Mouse (Mus musculus) liver, embryonic 15.5 days (tissue): ENCODE data around the gene Tmem9b. TPM values are rescaled to one million over a fixed set of nuclear protein-coding genes. Genes with fewer than 3 reads are reported as not detected.
A peak's percentile ranks its signal among the peaks of the same experiment; 100 is the strongest.

ENCODE experiments used
- ATAC-seq: fragments of 200-750 bp; cut with Nextera tagmentation; 2 replicates; pipeline ENCODE4 v1.8.0; 2017; ENCODE audit warnings: moderate number of reproducible peaks, mild to moderate bottlenecking, moderate library complexity; ENCODE audit not compliant: insufficient read depth
- H3K27ac ChIP-seq: fragments of 300-500 bp; sonication (generic); replicated peaks from 2 replicates; pipeline ENCODE4 v1.5.1; 2015; ENCODE audit warnings: mild to moderate bottlenecking, inconsistent platforms
- H3K27me3 ChIP-seq: fragments of 300-500 bp; sonication (generic); 2 replicates; pipeline ENCODE4 v1.6.1; 2015; ENCODE audit warnings: mild to moderate bottlenecking, inconsistent platforms
- H3K36me3 ChIP-seq: fragments of 300-500 bp; sonication (generic); replicated peaks from 2 replicates; pipeline ENCODE4 v1.6.1; 2015; ENCODE audit warnings: moderate library complexity, mild to moderate bottlenecking, inconsistent platforms
- H3K4me1 ChIP-seq: fragments of 300-500 bp; sonication (generic); replicated peaks from 2 replicates; pipeline ENCODE4 v1.6.1; 2015; ENCODE audit warnings: inconsistent platforms
- H3K4me2 ChIP-seq: fragments of 300-500 bp; sonication (generic); 2 replicates; pipeline ENCODE4 v1.6.1; 2015; ENCODE audit warnings: moderate library complexity, mild to moderate bottlenecking, inconsistent platforms
- H3K4me3 ChIP-seq: fragments of 300-500 bp; sonication (generic); replicated peaks from 2 replicates; pipeline ENCODE4 v1.5.1; 2015; ENCODE audit warnings: mild to moderate bottlenecking, inconsistent platforms
- H3K9ac ChIP-seq: fragments of 300-500 bp; sonication (generic); 2 replicates; pipeline ENCODE4 v1.6.1; 2015; ENCODE audit warnings: moderate library complexity, mild to moderate bottlenecking, inconsistent platforms
- H3K9me3 ChIP-seq: fragments of 300-500 bp; sonication (generic); replicated peaks from 2 replicates; pipeline ENCODE4 v1.6.1; 2016; ENCODE audit warnings: inconsistent platforms
- WGBS: fragments of 180-500 bp; shearing (Covaris S2); methylation state at CpG from one replicate; pipeline ENCODE4 v1.1.7; 2015; ENCODE audit warnings: mixed read lengths; ENCODE audit not compliant: insufficient replicate concordance; 5-methylcytosine and 5-hydroxymethylcytosine counted together
- polyA plus RNA-seq: library from polyadenylated mRNA; unstranded; fragments of >200 nt; fragmentation: Nextera tagmentation; extraction: Ambion mirVana; gene quantifications from 2 replicates; pipeline ENCODE4 v1.2.1, GENCODE M21; 2015

The Tmem9b gene
- polyA plus RNA-seq, 1 experiment from 2014 or later = 30.5 TPM

- WGBS = 28% methylated on average over 4 of the region's 4 CpGs
- Histone ChIP-seq H3K4me2 (no peak overlapping the region), H3K27me3 (peaks cover 8% of the 10 kb centered on the region), H3K4me1 (peaks cover 38% of the 10 kb centered on the region), H3K36me3 (peaks cover 49% of the 10 kb centered on the region), H3K27ac (no peak overlapping the region), H3K9ac (no peak overlapping the region), H3K4me3 (no peak overlapping the region), H3K9me3 (no peaks in the 10 kb centered on the region)
- ATAC-seq = no peak
These were observed 45.5 kb downstream of the Tmem9b start for GRCm38 (mm10) chr7:109707023-109707785.

- Histone ChIP-seq H3K4me2 (peak overlapping the region; percentile 90), H3K9me3 (no peaks in the 10 kb centered on the region), H3K9ac (peak overlapping the region; percentile 76), H3K27me3 (peaks cover 8% of the 10 kb centered on the region), H3K36me3 (peaks cover 22% of the 10 kb centered on the region), H3K4me1 (peaks cover 38% of the 10 kb centered on the region), H3K4me3 (peak overlapping the region; percentile 68), H3K27ac (no peak overlapping the region)
- WGBS = 35% methylated on average over 3 of the region's 3 CpGs
- no peak for ATAC-seq
These were observed 48.2 kb downstream of the Tmem9b start for GRCm38 (mm10) chr7:109704461-109704860.

- H3K27ac ChIP-seq = peak overlapping the region; percentile 71
- peak; percentile 55 for ATAC-seq
- H3K9ac ChIP-seq = peak overlapping the region; percentile 76
- H3K27me3 ChIP-seq = peaks cover 8% of the 10 kb centered on the region
- peak overlapping the region; percentile 90 for H3K4me2 ChIP-seq
- no peaks in the 10 kb centered on the region for H3K9me3 ChIP-seq
- H3K4me1 ChIP-seq = peaks cover 38% of the 10 kb centered on the region
- peak overlapping the region; percentile 68 for H3K4me3 ChIP-seq
- H3K36me3 ChIP-seq = peaks cover 18% of the 10 kb centered on the region
- 2% methylated on average over 17 of the region's 17 CpGs for WGBS
These were observed 48.7 kb downstream of the Tmem9b start for GRCm38 (mm10) chr7:109704016-109704377.

GRCm38 (mm10) chr7:109703190-109704015 is 49.3 kb downstream of the Tmem9b start, which contains the start of the genes St5 and Akip1:
Gene St5, minus strand, starts transcription at chr7:109703605.
Gene Akip1, plus strand, starts transcription at chr7:109703690.
- H3K27ac ChIP-seq = peak within 1 kb of the TSS; percentile 71
- H3K4me1 ChIP-seq = peaks cover 38% of the 10 kb centered on the region
- H3K4me2 ChIP-seq = peak within 1 kb of the TSS; percentile 90
- ATAC-seq = peak; percentile 90
- H3K4me3 ChIP-seq = peak within 1 kb of the TSS; percentile 68
- peaks cover 8% of the 10 kb centered on the region for H3K27me3 ChIP-seq
- H3K36me3 ChIP-seq = peaks cover 12% of the 10 kb centered on the region
- under 1% methylated on average over 61 of the region's 61 CpGs for WGBS
- H3K9me3 ChIP-seq = no peaks in the 10 kb centered on the region
- peak within 1 kb of the TSS; percentile 76 for H3K9ac ChIP-seq

GRCm38 (mm10) chr7:109702721-109703120 is 50.0 kb downstream of the Tmem9b start:
- H3K27me3 ChIP-seq = peaks cover 8% of the 10 kb centered on the region
- no peak for ATAC-seq
- H3K4me3 ChIP-seq = no peak overlapping the region
- H3K9me3 ChIP-seq = no peaks in the 10 kb centered on the region
- peak overlapping the region; percentile 90 for H3K4me2 ChIP-seq
- no peak overlapping the region for H3K9ac ChIP-seq
- peaks cover 36% of the 10 kb centered on the region for H3K4me1 ChIP-seq
- H3K36me3 ChIP-seq = peaks cover 5% of the 10 kb centered on the region; the same call in 1 of the 2 replicates
- no peak overlapping the region for H3K27ac ChIP-seq
- WGBS = 60% methylated on average over 4 of the region's 4 CpGs

- H3K4me2 ChIP-seq = no peak overlapping the region
- peaks cover 8% of the 10 kb centered on the region for H3K27me3 ChIP-seq
- H3K9me3 ChIP-seq = no peaks in the 10 kb centered on the region
- H3K9ac ChIP-seq = no peak overlapping the region
- no peak overlapping the region for H3K4me3 ChIP-seq
- no peaks in the 10 kb centered on the region for H3K36me3 ChIP-seq
- peaks cover 24% of the 10 kb centered on the region for H3K4me1 ChIP-seq
- H3K27ac ChIP-seq = no peak overlapping the region
- ATAC-seq = no peak
These were observed 52.5 kb downstream of the Tmem9b start for GRCm38 (mm10) chr7:109700213-109700612.

- 88% methylated on average over 10 of the region's 10 CpGs for WGBS
- H3K27ac ChIP-seq = no peak overlapping the region
- 0 out of 2 replicates have a peak, but pooled peaks cover 4% of the 10 kb centered on the region for H3K27me3 ChIP-seq
- H3K4me3 ChIP-seq = no peak overlapping the region
- no peaks in the 10 kb centered on the region; the same call in 1 of the 2 replicates for H3K4me1 ChIP-seq
- H3K4me2 ChIP-seq = no peak overlapping the region
- H3K36me3 ChIP-seq = no peaks in the 10 kb centered on the region
- ATAC-seq = no peak
- no peak overlapping the region for H3K9ac ChIP-seq
- no peaks in the 10 kb centered on the region for H3K9me3 ChIP-seq
These were observed 57.3 kb downstream of the Tmem9b start for GRCm38 (mm10) chr7:109695339-109695726.

- H3K4me1 ChIP-seq = no peaks in the 10 kb centered on the region; the same call in 1 of the 2 replicates
- no peak overlapping the region for H3K9ac ChIP-seq
- H3K27me3 ChIP-seq = 0 out of 2 replicates have a peak, but pooled peaks cover 4% of the 10 kb centered on the region
- no peak overlapping the region for H3K4me3 ChIP-seq
- no peak for ATAC-seq
- no peaks in the 10 kb centered on the region for H3K9me3 ChIP-seq
- no peak overlapping the region for H3K4me2 ChIP-seq
- no peaks in the 10 kb centered on the region for H3K36me3 ChIP-seq
- no peak overlapping the region for H3K27ac ChIP-seq
- 65% methylated on average over 13 of the region's 13 CpGs for WGBS
These were observed 57.9 kb downstream of the Tmem9b start for GRCm38 (mm10) chr7:109694576-109695338.

GRCm38 (mm10) chr7:109690961-109691360 is 61.7 kb downstream of the Tmem9b start:
- no peak overlapping the region for H3K27ac ChIP-seq
- no peak overlapping the region for H3K9ac ChIP-seq
- 0 out of 2 replicates have a peak, but pooled peaks cover 4% of the 10 kb centered on the region for H3K27me3 ChIP-seq
- H3K36me3 ChIP-seq = no peaks in the 10 kb centered on the region
- WGBS = 62% methylated on average over 5 of the region's 5 CpGs
- ATAC-seq = no peak
- no peak overlapping the region for H3K4me2 ChIP-seq
- no peaks in the 10 kb centered on the region; the same call in 1 of the 2 replicates for H3K4me1 ChIP-seq
- no peaks in the 10 kb centered on the region for H3K9me3 ChIP-seq
- no peak overlapping the region for H3K4me3 ChIP-seq

- Histone ChIP-seq H3K4me3 (no peak overlapping the region), H3K4me1 (no peaks in the 10 kb centered on the region), H3K27me3 (0 out of 2 replicates have a peak, but pooled peaks cover 4% of the 10 kb centered on the region), H3K4me2 (no peak overlapping the region), H3K9me3 (no peaks in the 10 kb centered on the region), H3K27ac (no peak overlapping the region), H3K36me3 (no peaks in the 10 kb centered on the region), H3K9ac (no peak overlapping the region)
- WGBS = 74% methylated on average over 3 of the region's 3 CpGs
- ATAC-seq = no peak
These were observed 62.6 kb downstream of the Tmem9b start for GRCm38 (mm10) chr7:109690101-109690500.
